Mouse (Mus musculus) ES-E14 (cell line): ENCODE data around the gene Bmp7.

Source experiments
- CHD2 ChIP-seq: IDR thresholded peaks from 2 replicates; pipeline ENCODE4 v1.6.1; 2014; ENCODE audit warnings: mild to moderate bottlenecking, low read depth, low read length, inconsistent platforms
- HCFC1 ChIP-seq: IDR thresholded peaks from 2 replicates; pipeline ENCODE4 v1.6.1; 2012; ENCODE audit warnings: low read length, inconsistent platforms, borderline replicate concordance; ENCODE audit not compliant: insufficient read depth
- MAFK ChIP-seq: IDR thresholded peaks from 2 replicates; pipeline ENCODE4 v1.6.1; 2014; ENCODE audit warnings: mild to moderate bottlenecking, low read depth, low read length, inconsistent platforms; ENCODE audit not compliant: insufficient read depth
- ZC3H11A ChIP-seq: IDR thresholded peaks from 2 replicates; pipeline ENCODE4 v1.6.1; 2012; ENCODE audit warnings: low read depth, mild to moderate bottlenecking, inconsistent platforms, low read length, borderline replicate concordance
- ZNF384 ChIP-seq: IDR thresholded peaks from 2 replicates; pipeline ENCODE4 v1.6.1; 2012; ENCODE audit warnings: low read depth, low read length, inconsistent platforms

DNA sequence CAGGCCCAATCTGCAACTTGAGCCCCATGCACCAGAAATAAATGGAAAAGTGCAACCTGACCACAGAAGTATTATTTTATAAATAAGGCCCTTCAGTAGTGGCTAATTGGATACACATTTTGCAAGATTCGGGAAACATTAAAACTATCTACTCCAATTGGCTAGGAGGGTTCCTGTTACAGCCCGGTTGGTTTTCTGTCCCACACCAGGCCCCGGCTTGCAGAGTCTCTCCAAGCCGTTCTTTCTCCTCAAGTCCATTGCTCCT is 93.9 kb downstream of the Bmp7 start:
- no peak for TF ChIP-seq ZNF384
- no peak for TF ChIP-seq MAFK
- TF ChIP-seq CHD2, result no peak
- no peak for TF ChIP-seq ZC3H11A
- no peak for TF ChIP-seq HCFC1
